Mouse (Mus musculus) kidney, postnatal 0 days (tissue): ENCODE measurements around the gene Rufy2. TPM values are rescaled to one million over a fixed set of nuclear protein-coding genes. Genes with fewer than 3 reads are reported as not detected.

Experiments used
- ATAC-seq: fragments of 200-750 bp; cut with Nextera tagmentation; replicated peaks from 2 replicates; pipeline ENCODE4 v1.8.0; 2017; ENCODE audit warnings: low read depth, moderate number of reproducible peaks, moderate TSS enrichment, moderate library complexity; ENCODE audit not compliant: low FRiP score
- DNase-seq: peaks from one replicate; pipeline ENCODE4 v3.0.0-alpha.2; 2016; ENCODE audit warnings: low spot score
- H3K27ac ChIP-seq: fragments of 300-500 bp; sonication (generic); 2 replicates; pipeline ENCODE4 v1.5.1; 2014; ENCODE audit warnings: mild to moderate bottlenecking
- H3K27me3 ChIP-seq: fragments of 300-500 bp; sonication (generic); 2 replicates; pipeline ENCODE4 v1.6.1; 2014; ENCODE audit warnings: low read length, mixed read lengths; ENCODE audit not compliant: insufficient read depth
- H3K36me3 ChIP-seq: fragments of 300-500 bp; sonication (generic); 2 replicates; pipeline ENCODE4 v1.6.1; 2014; ENCODE audit warnings: low read length, mixed read lengths; ENCODE audit not compliant: insufficient read depth
- H3K4me1 ChIP-seq: fragments of 300-500 bp; sonication (generic); replicated peaks from 2 replicates; pipeline ENCODE4 v1.6.1; 2014; ENCODE audit warnings: antibody characterized with exemption, low read length, mixed read lengths; ENCODE audit not compliant: insufficient read depth
- H3K4me2 ChIP-seq: fragments of 300-500 bp; sonication (generic); 2 replicates; pipeline ENCODE4 v1.6.1; 2014; ENCODE audit warnings: mild to moderate bottlenecking, low read length, moderate library complexity, mixed read lengths
- H3K4me3 ChIP-seq: fragments of 300-500 bp; sonication (generic); replicated peaks from 2 replicates; pipeline ENCODE4 v1.5.1; 2014; ENCODE audit warnings: low read depth, low read length
- H3K9ac ChIP-seq: fragments of 300-500 bp; sonication (generic); 2 replicates; pipeline ENCODE4 v1.6.1; 2014; ENCODE audit warnings: low read depth, low read length
- H3K9me3 ChIP-seq: fragments of 300-500 bp; sonication (generic); replicated peaks from 2 replicates; pipeline ENCODE4 v1.6.1; 2016; ENCODE audit warnings: low read length, inconsistent platforms, mixed read lengths
- CTCF ChIP-seq: IDR thresholded peaks from 2 replicates; pipeline ENCODE4 v1.5.1; 2016; ENCODE audit warnings: antibody characterized with exemption, low read depth, mild to moderate bottlenecking, moderate library complexity
- WGBS: fragments of 180-500 bp; shearing (Covaris S2); extraction: QIAGEN DNeasy Blood & Tissue Kit; methylation state at CpG from one replicate; pipeline ENCODE4 v1.1.7; 2014; 5-methylcytosine and 5-hydroxymethylcytosine counted together
- polyA plus RNA-seq: library from polyadenylated mRNA; unstranded; fragments of >200 nt; fragmentation: Nextera tagmentation; extraction: Ambion mirVana; gene quantifications from 2 replicates; pipeline ENCODE4 v1.2.1, GENCODE M21; 2015

The Rufy2 gene
- 20.8 and 21.5 TPM in 2 replicates for polyA plus RNA-seq

- 0 out of 2 replicates have a peak, but pooled peaks cover 3% of the 10 kb centered on the region for H3K4me1 ChIP-seq
- H3K4me2 ChIP-seq, result peak within 1 kb of the TSS; percentile 76
- H3K27me3 ChIP-seq, result no peaks in the 10 kb centered on the region
- peak within 1 kb of the TSS; percentile 89 for H3K9ac ChIP-seq
- DNase-seq, result peak; percentile 85
- WGBS, result under 1% methylated on average over 69 of the region's 77 CpGs
- H3K36me3 ChIP-seq, result 0 out of 2 replicates have a peak, but pooled peaks cover 10% of the 10 kb centered on the region
- peak within 1 kb of the TSS; percentile 84 for H3K4me3 ChIP-seq
- peak; percentile 88 for ATAC-seq
- peak within 1 kb of the TSS; percentile 65; the same call in 1 of the 2 replicates for H3K27ac ChIP-seq
- no peaks in the 10 kb centered on the region for H3K9me3 ChIP-seq
- TF ChIP-seq CTCF, result peak; percentile 59
Observed at GRCm38 (mm10) chr10:62980039-62980954, at the start of gene Rufy2. TSS of gene Rufy2 (plus strand) at chr10:62980223.

DNA sequence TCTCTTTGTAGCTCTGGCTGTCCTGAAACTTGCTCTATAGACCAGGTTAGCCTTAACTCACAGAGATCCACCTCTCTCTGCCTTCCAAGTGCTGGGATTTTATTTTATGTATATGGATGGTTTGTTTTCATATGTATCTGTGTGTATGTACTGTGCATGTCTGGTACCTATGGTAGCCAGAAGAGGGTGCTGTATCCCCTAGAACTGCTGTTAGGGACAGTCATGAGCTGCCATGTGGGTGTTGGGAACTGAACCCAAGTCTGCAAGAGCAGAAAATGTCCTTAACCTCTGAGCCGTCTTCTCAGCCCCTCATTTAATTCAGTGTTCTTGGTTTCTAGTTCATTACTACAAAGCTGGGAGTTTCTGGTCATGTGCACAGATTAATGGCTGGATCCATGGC is 47.6 kb upstream of the Rufy2 start:
- H3K36me3 ChIP-seq, result peaks cover 29% of the 10 kb centered on the region
- no peaks in the 10 kb centered on the region for H3K9me3 ChIP-seq
- TF ChIP-seq CTCF, result peak; percentile 11; the same call in 1 of the 2 replicates
- no peak for ATAC-seq
- 91% methylated on average over 1 of the region's 1 CpGs for WGBS
- no peak overlapping the region for H3K4me3 ChIP-seq
- no peaks in the 10 kb centered on the region for H3K27me3 ChIP-seq
- H3K4me1 ChIP-seq, result no peaks in the 10 kb centered on the region
- no peak overlapping the region for H3K9ac ChIP-seq
- H3K4me2 ChIP-seq, result no peak overlapping the region
- no peak for DNase-seq
- no peak overlapping the region for H3K27ac ChIP-seq

GRCm38 (mm10) chr10:62944975-62945580 is 34.9 kb upstream of the Rufy2 start:
- no peak for DNase-seq
- TF ChIP-seq CTCF, result no peak
- H3K4me1 ChIP-seq, result no peaks in the 10 kb centered on the region
- H3K4me3 ChIP-seq, result no peak overlapping the region
- H3K27me3 ChIP-seq, result no peaks in the 10 kb centered on the region
- peaks cover 11% of the 10 kb centered on the region for H3K36me3 ChIP-seq
- H3K27ac ChIP-seq, result no peak overlapping the region
- H3K4me2 ChIP-seq, result no peak overlapping the region
- no peak overlapping the region for H3K9ac ChIP-seq
- WGBS, result 87% methylated on average over 10 of the region's 10 CpGs
- H3K9me3 ChIP-seq, result no peaks in the 10 kb centered on the region
- ATAC-seq, result no peak

DNA sequence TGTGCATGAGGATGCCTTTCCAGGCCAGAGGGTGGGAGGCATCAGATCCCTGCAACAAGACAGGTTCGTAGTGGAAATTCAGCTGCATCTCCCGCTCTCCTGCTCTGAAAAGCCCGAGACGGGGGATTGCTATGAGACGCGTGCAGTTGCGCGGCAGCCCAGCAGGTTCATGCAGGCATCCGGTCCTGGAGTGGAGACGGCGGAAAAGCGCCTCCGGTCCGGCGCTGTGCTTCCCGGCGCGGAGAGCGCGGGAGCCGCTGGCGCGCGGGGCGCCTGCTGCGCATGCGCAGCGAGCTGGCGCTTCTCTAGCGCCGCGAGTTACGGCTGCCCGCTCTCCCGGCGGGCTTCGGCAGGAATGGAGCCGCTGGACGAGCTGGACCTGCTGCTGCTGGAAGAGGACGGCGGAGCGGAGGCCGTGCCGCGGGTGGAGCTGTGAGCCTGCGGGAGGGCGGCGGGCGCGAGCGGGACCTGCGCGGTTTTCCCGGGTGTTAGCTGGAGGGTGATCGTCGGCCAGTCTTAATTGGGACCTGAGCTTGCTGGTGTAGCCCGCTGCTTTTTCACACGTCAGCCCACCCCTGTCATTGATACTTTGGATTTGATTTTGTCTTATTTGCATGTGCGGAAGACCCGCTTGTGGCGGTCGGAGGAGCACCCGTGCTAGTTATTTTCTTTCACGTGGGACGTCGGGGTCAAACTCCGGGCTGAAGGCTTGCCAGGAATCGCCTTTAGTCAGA is 33.1 kb upstream of the Rufy2 start, which contains the start of gene Dna2:
Dna2 (plus strand) TSS at position 289 of the 734 bp plus-strand sequence.
- H3K27ac ChIP-seq, result peak within 1 kb of the TSS; percentile 82
- H3K36me3 ChIP-seq, result peaks cover 8% of the 10 kb centered on the region

DNA sequence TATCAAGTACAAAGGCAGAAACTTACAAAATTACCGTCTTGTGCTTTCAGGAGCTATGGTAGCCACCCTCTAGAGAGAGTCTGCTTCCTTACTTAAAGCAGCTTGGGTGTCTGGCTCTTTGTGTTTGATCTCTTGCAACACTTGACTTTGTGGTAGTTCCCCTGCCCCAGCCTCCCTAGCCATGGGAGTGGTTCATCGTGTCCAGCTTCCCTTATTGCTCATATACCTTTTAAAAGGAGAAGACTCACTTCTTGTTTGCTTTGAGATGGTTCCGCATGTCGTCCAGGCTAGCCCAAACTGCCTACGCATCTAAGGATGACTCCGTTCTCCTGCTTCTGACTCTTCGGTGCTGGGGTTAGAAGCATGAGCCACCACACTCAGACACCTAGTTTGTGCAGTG is 31.5 kb upstream of the Rufy2 start:
- Histone ChIP-seq H3K4me2 (no peak overlapping the region), H3K27me3 (no peaks in the 10 kb centered on the region), H3K4me3 (no peak overlapping the region), H3K9ac (no peak overlapping the region), H3K4me1 (no peaks in the 10 kb centered on the region), H3K36me3 (0 out of 2 replicates have a peak, but pooled peaks cover under 1% of the 10 kb centered on the region), H3K9me3 (no peaks in the 10 kb centered on the region), H3K27ac (no peak overlapping the region)
- DNase-seq (no peak), ATAC-seq (no peak)
- WGBS, result 96% methylated on average over 7 of the region's 7 CpGs
- no peak for TF ChIP-seq CTCF

More for the DNA sequence above, 33.1 kb upstream of the Rufy2 start, which contains the start of gene Dna2:
- TF ChIP-seq CTCF, result peak; percentile 38; the same call in 1 of the 2 replicates
- Histone ChIP-seq H3K9me3 (no peaks in the 10 kb centered on the region), H3K4me1 (no peaks in the 10 kb centered on the region), H3K27me3 (no peaks in the 10 kb centered on the region), H3K9ac (peak within 1 kb of the TSS; percentile 71), H3K4me2 (peak within 1 kb of the TSS; percentile 87), H3K4me3 (peak within 1 kb of the TSS; percentile 69)
- ATAC-seq, result peak; percentile 88
- under 1% methylated on average over 68 of the region's 68 CpGs for WGBS
- peak; percentile 88 for DNase-seq
